Mouse (Mus musculus): ENCODE data around the gene Whamm.

Whamm gene

DNA sequence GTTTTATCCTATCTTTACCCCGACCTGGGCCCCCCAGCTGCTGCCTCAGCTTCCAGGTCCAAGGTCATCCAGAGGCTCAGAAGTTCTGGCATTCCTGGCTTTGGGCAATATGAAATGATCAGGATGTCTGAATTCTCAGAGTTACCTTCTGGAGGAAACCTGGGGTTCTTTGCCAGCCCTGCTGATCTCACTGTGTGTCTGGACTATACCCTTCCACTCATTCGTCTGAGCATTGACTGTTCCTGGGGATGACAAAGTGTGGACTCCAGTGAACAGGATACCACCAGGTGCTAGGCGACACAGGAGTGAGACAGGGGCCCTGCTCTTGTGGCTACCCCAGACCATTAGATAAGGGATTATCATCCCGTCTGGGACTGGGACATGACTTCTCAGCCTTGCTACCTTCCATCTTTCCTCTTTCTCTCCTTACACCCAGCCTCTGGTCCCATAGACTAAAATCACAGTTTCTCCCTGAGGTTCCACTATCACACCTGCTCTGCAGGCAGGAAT is 7.5 kb upstream of the Whamm start:
- DNase-seq (ENCODE audit: low read depth, low spot score), result no peak

DNA sequence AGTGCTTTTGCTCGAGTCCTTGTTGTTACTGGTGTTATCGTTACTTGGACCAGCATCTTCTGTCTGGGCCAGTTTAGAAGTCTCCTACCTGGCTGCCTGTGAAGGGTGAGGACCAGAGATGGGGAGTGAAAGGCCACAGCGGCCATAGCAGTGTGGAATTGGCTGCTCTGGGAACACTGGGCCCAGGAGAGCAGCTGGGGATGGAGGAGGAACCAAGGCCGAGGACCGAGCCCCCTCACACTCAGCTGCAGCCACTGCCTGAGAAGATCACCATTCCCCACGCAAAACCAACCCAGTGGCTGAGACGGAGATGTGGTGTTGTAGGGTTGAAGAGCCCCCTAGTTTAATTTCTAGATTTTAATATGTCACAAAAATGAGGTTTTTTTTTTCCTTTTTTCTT is 6.3 kb upstream of the Whamm start:
- no peak for DNase-seq (ENCODE audit: low read depth, low spot score)

DNA sequence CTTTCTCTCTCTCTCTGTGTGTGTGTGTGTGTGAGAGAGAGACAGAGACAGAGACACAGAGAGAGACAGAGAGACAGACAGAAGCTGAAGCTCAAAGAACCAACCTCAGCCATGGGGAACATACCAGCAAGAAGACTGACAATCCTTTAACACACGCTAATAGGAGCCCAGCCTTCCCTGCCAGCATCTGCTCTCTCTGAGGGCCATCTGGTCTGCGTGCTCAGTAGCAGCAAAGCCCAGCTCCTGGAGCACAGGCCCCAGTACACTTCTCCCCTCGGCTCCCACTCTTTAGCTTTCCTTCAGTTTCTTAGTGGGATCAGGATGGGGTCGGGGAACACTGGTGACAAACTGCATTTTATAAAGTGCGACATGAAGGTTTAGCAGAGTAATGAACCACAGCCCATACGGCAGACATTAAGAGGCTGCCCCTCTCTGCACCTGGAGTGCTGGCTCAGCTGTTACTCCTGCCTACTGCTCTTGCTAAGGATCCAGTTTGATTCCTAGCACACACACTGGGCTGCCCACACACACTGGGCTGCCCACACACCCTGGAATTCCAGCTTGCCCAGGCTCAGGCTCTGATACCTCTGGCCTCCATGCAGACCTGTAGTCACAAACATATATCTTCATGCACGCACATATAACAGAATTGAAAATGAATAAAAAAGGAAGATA is 5.5 kb upstream of the Whamm start:
- DNase-seq (ENCODE audit: low read depth, low spot score), result peak; percentile 60

DNA sequence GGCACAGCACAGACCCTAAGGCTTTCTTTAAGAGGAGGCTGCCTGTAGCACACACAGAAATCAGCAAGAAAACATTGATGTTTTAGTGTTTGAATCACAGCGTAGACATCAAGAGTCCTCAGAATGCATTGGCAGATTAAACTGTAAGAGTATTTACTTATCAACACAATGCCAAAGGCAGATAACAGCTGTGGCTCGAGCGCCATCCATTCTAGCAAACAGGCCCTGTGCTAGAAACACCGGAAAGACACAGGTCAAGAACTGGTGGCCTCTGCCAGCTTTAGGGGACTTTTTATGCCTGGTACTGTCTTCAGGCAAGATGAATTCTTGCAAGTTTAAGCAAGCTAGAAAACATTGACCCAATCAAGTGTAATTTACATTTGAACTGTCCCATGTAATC is 4.7 kb upstream of the Whamm start:
- no peak for DNase-seq (ENCODE audit: low read depth, low spot score)

DNA sequence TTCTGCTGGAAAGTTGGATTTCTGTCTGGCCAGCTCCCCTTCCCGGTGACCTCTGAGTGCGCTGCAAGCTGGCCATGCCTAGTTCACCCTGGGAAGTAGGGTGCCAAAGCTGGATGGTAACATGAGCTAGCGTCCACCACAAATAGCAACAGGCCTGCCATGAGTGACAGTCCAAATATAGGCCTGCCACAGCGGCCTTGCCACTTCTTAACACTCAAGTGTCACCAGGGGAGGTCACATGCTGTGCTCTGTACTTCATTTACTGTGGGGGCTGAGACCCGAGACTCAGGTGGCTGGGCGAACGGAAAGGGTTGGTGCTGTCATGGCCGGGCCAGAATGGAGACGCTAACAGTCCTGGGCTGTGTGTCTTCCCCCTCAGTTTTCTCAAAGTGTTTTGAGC is 4.2 kb upstream of the Whamm start, which contains the start of gene Fsd2:
Fsd2 (minus strand) TSS at position 53 of the 400 bp plus-strand sequence.
- no peak for DNase-seq (ENCODE audit: low read depth, low spot score)

GRCm38 (mm10) chr7:81567396-81567795 is 3.7 kb upstream of the Whamm start:
- no peak for DNase-seq (ENCODE audit: low read depth, low spot score)

DNA sequence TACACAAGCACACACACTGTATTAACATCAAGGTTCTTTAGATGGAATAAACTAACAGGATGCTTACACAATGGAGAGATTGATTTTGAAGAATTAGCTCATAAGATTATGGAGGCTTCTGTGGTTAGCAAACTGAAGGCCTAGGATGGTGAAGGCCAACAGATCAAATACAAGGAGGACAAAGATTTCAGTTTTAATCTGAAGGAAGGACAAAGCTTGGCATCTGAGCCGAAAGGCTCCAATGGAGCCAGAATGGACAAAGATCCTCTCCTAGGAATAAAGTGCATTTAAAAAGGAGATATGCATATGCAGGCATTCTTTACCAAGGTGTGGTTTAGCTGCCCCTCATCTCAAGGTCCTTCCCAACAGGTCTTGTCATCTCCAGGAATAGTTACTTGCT is 1.2 kb upstream of the Whamm start:
- no peak for DNase-seq (ENCODE audit: low read depth, low spot score)

GRCm38 (mm10) chr7:81570271-81570670 is 795 bp upstream of the Whamm start:
- DNase-seq (ENCODE audit: low read depth, low spot score), result no peak

DNA sequence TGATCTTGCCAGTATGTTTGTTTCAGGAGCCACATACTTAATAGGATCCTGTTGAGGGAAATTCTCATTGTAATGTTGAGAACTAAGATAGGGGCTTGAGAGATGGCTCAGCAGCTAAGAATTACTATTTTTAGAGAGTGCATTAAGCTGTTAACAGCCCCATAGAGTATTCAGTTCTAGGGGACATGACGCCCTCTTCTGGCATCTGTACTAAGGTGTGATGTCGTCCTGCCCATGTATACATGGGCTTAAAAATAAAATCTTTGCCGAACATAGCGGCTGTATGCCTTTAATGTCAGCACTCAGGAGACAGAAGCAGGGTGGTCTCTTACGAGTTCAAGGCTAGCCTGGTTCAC is 336 bp upstream of the Whamm start:
- no peak for DNase-seq (ENCODE audit: low read depth, low spot score)

DNA sequence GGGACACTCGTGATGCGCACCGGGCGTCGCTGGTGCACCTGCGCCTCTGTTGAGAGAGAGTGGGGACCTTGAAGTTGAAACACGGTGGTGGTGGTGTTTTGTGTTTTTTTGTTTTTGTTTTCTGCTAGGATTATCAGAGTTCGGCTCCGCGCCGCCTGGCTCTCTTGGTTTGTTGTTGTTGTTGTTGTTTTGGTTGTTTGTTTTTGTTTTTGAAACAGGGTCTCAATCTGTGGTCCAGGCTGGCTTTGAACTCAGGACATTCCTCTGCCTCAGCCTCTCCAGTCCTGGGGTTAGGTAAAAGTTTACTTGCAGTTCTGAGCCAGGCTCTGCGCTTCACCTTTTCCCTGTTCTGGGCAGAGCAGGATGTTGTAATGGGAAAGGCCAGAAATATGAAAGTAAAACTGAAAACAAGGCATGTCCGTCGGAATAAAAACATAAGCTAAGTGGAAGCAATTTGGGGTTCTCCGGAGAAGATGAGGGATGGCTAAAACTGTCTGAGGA is 925 bp downstream of the Whamm start:
- DNase-seq (ENCODE audit: low read depth, low spot score), result no peak

DNA sequence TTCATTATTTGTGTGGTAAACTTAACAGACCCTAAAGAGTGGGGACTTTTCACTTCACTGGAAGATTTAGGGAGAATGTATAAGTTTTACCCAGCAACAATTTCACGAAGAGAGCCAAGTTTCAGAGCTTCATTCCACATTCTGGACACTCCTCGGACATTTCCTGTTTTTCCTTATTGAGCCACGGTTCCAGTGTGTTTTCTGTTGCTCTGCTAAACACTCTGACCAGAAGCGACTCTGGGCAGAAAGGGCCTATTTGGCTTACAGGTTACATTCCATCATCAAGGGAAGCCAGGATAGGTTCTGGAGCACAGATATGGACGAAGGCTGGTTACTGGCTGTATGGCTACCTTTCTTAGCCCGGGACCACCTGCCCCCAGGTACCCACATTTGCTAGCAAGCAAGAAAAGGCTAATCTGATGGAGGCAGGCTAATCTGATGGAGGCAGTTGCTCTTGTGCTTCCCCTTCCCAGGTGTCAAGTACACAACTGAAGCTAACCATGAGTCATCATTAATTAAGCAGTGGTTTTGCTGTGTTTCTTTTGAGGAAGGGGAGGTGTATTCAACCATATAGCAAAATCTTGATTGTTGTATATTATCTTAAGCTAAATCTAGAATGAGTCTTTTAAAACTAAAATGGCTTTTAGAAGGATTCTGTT is 1.7 kb downstream of the Whamm start:
- DNase-seq (ENCODE audit: low read depth, low spot score), result no peak

GRCm38 (mm10) chr7:81573397-81573796 is 2.3 kb downstream of the Whamm start:
- DNase-seq (ENCODE audit: low read depth, low spot score), result no peak

DNA sequence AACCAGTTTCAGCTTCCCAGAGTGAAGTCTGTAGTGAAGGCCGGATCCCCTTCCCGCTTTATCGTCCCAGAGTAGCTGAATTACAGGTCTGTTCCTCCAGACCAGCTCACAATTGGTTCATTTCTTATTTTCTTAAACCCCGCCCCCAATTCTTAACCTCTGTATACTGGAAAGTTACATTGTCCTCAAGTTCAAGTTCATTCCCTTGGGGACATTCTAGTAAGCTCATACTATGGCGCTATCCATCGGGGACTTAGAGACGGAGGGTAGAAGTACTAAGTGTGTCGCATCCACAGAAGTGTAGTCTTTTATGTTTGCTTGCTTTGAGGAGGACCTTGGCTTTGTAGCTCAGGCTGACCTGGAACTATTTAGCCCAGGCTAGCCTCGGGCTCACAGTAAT is 2.8 kb downstream of the Whamm start:
- DNase-seq (ENCODE audit: low read depth, low spot score), result no peak

GRCm38 (mm10) chr7:81575606-81576005 is 4.5 kb downstream of the Whamm start:
- DNase-seq (ENCODE audit: low read depth, low spot score), result no peak

- DNase-seq (ENCODE audit: low read depth, low spot score), result no peak
Observed at GRCm38 (mm10) chr7:81577872-81578271, 6.8 kb downstream of the Whamm start.

GRCm38 (mm10) chr7:81578413-81578812 is 7.3 kb downstream of the Whamm start:
- DNase-seq (ENCODE audit: low read depth, low spot score), result no peak

DNA sequence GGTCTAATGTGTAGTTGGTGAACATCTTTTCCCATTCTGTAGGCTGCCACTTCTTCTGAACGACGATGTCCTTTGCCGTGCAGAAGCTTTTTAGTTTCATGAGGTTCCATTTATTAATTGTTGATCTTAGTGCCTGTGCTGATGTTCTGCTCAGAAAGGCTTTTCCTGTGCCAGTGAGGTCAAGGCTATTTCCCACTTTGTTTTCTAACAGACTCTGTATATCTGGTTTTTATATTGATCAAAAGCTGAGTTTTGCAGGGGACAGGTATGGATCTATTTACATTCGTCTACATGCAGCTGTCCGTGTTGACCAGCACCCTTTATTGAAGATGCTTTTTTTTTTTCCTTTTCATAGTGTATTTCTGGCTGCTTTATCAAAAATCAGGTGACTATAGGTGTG is 8.2 kb downstream of the Whamm start:
- DNase-seq (ENCODE audit: low read depth, low spot score), result no peak

DNA sequence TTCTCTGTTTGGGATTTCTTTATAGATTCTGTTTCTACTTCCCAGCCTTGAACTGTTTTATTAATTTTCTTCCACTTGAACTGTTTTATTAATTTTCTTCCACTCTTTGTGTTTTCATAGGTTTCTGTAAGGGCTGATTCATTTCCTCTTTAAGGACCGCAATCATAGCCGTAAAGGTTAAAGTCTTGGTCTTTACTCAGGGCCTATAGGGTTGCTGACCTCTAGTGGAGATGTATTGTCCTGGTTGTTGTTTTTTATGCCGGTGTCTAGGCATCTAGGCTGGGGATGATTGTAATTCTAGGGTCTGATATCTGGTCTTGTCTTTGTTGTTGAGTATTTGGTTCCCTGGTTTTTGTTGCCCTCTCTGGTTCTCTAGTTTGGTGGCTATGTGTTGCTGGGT is 12.4 kb downstream of the Whamm start:
- DNase-seq (ENCODE audit: low read depth, low spot score), result no peak

- no peak for DNase-seq (ENCODE audit: low read depth, low spot score)
Observed at GRCm38 (mm10) chr7:81585326-81585725, 14.3 kb downstream of the Whamm start.

- no peak for DNase-seq (ENCODE audit: low read depth, low spot score)
Observed at GRCm38 (mm10) chr7:81587238-81587637, 16.2 kb downstream of the Whamm start.

DNA sequence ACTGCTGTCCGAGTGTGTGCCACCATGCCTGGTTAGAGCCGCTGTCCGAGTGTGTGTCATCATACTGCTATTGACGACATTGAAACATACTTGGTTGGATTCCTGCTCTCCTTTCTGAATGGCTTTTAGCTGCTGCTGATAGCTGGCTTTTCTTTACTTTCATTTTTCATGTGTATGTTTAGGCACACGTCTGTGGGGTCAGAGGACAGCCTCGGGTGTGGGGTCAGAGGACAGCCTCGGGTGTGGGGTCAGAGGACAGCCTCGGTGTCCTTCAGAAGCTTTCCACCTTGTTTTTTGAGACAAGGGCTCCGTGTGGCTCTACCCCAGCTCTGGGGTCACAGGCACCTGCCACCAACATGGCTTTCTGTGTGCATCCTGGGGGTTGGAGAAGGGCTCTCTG is 21.6 kb downstream of the Whamm start:
- no peak for DNase-seq (ENCODE audit: low read depth, low spot score)

DNA sequence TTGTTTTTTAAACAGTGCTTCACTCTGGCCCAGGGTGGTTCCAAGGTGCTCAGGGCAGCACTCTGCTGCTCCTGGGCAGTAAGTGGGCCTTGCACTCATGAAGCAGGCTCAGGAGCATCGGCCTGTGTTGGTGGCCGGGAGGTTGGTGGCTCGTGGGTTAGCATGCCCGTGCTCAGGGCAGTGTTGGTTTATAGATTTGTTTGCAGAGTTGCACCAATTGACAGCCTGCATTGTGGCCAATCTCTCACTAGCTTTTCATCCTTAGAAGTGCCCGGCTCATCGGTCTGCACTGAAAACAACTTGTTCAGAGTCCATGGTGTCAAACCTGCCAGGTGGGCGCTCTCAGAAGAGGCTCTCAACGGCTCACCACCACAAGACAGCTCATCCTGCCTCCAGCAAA is 22.3 kb downstream of the Whamm start:
- DNase-seq (ENCODE audit: low read depth, low spot score), result no peak

DNA sequence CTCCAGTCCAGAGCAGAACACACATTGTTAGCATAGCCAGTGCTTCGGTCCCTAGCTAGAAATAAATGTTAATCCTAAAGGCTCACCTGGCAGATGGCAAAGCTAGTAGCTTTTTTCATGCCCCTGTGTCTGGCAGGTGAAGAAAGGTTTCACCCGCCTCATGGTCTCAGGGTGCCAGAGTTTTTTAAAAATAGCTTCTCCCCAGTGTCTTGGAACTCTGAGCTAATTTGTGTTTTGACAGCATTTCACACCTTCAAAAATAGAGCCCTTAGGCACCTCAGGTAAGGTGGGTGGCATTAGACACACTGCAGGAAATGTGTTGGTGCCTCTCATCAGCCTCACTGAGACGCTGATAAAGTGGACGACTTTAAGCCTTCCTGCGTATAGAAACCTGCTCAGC is 24.0 kb downstream of the Whamm start:
- DNase-seq (ENCODE audit: low read depth, low spot score), result no peak
